Mouse (Mus musculus) urinary bladder, adult 18-20 months (tissue): ENCODE data around the gene Lrp6.

Experiments used
- DNase-seq, 2 experiments: peaks; one replicate each; pipeline ENCODE4 v3.0.0; 2022; ENCODE audit warnings: low spot score in 2 of 2, mixed read lengths in 2 of 2

Gene Lrp6

DNA sequence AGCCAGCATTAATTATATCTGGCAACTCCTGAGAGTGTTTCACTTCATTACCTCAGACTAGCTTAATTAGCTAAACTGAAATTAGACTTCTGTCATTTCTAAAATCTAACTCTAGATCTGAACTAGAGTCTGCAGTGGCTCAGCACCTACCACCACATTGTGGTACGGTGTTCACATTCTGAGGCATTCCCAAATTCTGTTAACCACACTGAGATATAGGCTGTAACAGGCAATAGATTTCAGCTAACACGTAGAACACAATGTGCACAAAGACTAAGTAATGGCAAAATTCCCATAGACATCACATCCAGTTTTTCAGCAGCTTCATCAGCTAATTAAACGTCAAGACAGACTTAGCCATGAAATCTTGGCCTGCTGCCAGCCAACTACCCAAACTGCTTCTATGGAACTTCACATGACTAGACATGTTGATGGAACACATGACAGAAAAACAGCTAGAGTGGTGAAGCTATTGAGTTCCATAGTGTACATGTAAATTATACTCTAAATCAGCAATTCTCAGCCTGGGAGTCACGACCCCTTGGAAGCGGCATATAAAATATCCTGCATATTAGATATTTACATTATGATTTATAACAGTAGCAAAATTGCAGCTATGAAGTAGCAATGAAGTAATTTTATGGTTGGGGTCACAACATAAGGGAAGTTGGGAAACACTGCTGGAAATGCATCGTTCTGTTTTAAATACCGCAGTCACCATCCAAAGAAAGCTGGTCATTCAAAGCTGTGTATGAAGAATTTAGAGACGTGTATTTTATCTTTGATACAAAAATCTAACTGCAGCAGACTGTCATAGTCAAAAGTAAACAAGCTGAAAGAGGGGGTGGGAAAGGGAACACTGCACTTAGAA, 71.7 kb downstream of the Lrp6 start:
- DNase-seq: peak in 1 of 2 experiments; percentile 39

DNA sequence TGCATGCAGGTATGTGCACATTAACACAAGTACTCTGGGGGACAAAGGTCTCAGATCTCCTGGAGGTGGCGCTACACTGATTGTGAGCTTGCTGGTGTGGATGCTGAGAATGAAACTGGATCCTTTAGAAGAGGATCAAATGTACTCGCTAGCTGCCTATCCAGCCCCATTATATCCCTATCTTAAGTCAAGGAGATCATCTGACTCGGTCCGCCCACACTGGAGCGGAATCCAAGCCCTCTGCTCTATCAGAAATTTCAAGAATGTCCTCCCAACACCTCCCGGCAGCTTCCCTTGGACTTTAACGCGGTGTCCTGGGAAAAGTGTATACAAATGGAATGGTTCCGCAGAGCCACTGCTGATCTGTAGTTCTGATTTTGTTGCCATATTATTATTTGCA, 77.1 kb downstream of the Lrp6 start:
- no peak for DNase-seq

DNA sequence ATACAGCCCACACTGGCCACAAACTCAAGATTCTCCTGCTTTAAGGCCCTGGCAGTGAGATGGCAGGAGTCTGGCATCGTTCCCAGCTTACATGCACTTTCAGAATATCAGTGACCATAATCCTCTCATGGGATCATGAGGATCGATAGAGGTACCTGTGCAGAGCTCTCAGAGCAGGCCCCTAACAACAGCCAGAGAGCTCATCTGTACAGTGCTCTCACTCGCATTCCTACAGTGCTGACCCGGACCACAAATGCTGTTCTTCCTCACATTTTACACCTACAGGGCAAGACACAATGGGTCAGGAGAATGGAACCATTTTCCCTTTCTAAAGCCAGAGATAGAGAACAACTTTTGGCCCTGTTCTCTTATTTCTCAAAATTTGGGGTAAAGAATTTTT, 77.6 kb downstream of the Lrp6 start:
- no peak for DNase-seq

DNA sequence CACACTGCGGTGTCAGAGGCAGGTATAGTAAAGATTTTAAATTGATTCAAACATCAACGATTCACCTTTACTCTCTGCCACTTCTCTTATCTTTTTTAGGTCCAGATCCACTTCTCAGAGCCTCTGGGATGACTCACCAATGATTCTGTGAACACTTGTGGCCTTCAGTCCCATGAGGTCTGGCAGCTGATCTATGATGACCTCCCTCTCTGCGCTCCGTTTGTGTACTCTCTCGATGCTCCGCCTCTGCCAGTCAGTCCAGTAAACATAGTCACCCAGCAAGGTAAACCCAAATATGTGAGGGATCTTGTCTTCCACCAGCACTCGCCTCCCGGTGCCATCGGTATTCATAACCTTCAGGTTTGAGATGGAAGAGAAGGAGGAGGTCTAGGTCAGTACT, 80.4 kb downstream of the Lrp6 start:
- DNase-seq: no peak

DNA sequence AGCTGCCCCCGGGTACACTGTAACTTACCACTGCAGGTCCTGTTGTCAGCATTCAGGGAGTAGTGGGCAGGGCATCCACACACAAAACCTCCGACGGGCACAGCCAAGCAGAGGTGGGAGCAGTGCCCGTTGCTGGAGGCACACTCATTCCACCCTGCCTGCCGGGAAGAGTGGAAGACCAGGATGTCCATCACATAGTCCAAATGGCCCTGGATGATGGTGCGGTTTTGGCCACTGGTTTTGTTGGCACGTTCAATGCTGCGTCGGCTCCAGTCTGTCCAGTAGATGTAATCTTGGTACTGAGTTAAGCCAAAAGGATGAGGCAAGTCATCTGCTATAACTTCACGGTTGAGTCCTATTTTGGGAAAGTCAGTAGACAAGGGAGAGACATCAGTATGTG, 87.3 kb downstream of the Lrp6 start:
- DNase-seq: no peak

DNA sequence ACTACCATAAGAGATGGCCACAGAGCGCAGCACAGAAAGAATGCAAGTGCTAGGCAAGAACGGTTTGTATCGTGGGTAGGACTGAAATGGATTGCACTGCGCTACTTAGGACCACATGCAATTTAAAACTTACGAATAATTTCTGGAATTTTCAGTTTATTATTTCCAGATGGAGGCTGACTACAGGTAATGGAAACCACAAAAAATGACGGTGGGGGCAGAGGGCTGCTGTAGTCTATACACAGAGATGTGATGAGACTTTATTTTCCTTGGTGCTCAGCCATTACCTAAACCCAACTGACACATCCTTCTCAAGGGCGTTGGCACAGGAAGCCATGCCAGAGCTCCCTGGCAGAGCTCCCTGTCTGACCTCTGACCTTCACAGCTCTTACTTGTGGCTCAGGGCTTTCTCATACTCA, 93.6 kb downstream of the Lrp6 start:
- no peak for DNase-seq

DNA sequence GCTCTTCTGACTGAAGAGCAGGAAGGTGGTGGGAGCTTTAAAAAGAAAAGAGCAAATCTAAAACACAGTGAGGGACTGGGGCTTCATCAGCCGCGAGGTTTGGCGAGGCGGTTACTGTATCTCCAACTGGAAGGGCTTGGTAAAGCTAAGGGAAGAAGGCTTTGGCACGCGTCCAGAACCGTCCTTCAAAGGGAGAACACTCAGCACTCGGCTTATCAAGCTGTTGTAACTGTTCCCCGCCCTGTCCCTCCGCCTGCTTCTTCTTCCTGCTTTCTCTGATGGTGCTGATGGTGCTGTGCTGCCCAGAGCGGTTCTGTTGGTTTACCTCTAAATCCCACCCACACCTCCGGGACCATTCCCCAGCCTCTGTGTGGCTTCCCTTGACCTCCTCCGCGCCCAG, 95.9 kb downstream of the Lrp6 start:
- DNase-seq: peak in 1 of 2 experiments; percentile 47

DNA sequence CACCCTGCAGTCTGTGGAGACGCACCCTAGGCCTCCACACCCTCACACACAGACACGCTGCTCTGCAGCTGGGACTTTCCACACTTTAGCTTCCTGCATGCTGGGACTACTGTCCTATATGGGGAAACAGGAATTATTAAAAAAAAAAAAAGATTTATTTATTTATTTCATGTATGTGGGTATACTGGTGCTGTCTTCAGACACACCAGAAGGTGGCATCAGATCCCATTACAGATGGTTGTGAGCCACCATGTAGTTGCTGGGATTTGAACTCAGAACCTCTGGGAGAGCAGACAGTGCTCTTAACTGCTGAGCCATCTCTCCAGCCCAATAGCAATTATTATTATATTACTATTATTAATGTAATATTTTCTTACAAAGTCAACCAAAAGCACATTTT, 97.5 kb downstream of the Lrp6 start:
- no peak for DNase-seq

DNA sequence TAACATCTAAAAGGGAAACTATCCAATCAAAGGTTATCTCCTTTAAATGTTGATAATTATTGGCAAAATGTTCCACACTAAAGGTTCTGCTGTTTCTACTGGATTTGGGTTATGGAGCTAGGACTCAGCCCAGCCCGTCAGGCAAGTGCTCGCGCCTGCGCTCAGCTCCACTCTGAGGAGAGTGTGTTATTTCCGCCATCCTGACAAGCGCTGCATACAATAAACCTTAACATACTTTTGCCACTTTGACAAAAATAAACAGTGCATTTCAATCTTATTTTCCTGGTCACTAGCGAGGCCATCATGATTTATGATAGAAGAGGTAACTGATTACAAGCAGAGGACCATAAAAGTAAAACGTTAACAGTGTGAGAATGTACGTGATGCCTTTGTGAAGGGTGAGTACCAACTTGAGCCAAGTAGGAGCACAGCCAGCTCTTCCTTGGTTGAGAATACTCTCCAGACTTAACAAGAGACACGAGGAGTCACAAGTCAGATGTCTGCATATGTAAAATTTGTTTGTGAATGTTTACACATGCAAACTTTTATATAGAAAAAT, 100.0 kb downstream of the Lrp6 start:
- no peak for DNase-seq

DNA sequence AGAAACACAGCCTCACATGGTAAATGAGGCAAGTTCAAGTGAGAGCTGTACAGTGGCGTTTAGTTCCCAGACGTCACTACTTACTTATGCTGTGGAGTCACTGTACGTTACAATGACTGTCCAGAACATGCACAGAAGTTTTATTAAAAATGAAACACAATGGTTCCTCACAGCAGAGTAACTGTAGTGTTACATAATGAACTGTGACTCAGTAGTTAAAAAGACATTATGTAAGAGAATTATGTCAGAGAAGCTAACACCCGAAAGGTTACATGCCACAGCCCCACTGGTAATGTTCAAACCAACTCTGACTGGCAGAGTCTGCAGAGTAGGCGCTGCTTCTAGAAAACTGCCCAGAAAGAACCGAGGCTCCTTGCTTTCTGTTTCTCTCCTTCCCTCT, 105.6 kb downstream of the Lrp6 start:
- DNase-seq: no peak

DNA sequence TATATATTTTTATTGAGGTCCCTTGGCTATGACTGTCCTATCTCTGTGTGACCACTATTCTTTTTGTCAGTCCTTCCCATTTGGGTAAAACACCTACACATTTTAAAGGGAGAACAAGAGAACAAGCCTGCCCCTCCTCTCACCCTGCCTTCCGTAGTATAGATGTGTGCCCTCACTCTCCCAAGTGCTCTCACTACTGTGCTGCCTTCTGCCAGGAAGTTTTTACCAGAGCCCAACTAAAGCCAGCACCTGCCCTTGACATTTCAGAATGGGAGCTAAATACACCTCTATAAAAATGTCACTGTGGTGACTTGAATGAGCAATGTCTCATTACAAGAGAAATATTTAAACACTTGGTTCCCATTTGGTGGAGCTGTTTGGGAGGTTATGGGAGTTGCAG, 108.4 kb downstream of the Lrp6 start:
- no peak for DNase-seq

DNA sequence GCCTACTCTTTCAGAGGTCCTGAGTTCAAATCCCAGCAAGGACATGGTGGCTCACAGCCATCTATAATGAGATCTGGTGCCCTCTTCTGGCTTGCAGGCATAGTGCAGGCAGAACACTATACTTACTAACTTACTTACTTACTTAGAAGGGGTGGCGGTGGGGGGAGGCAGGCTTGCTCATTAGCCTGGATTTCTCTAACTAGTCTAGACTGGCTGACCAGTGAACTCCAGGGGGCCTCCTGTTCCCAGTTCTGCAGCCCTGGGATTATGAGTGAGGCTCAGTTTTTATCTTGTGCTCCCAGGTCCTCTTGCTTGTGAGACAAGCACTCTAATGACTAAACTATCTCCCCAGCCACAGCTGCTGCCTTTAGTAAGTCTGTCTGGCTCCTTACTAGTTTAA, 112.7 kb downstream of the Lrp6 start:
- DNase-seq: no peak

DNA sequence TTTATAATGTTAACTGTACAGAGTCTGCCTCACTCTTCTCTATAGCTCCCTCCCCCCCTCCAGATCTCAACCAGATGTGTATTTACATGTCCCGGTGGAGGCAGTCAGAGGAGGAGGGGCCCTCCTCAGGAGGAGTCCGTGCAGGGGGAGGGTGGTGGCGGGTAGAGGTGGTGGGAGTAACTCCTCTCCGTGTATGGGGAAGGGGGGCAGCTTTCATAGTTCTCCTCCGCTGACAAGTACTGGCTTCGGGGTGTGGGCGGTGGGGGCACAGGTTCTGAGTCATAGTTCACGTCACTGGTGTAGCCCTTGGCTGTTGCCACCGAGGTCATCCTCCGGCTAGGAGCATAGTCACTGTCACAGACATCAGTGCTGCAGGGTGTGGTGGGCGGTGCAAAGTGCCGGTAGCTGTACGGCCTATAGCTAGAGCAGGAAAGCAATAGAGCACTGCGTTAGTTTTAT, 116.1 kb downstream of the Lrp6 start:
- peak in 1 of 2 experiments; percentile 27 for DNase-seq

DNA sequence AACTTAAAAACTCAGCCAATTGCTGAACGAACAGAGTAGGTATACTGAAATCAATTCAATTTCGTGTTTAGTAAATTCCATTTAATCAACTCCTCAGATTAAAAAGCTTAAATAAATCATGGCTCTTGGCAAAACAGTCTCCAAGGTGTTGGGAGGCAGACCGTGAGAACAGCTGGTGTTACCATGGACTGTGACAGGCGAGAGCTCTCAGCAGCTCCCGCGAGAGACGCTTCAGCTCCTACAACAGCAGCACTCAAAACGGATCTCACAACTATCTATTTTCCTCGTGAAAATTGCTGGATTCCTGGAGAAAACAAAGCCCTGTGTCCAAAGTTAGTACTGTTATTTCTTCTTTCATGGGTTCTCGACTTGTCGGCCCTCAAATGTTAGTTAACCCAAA, 116.8 kb downstream of the Lrp6 start:
- DNase-seq: no peak

DNA sequence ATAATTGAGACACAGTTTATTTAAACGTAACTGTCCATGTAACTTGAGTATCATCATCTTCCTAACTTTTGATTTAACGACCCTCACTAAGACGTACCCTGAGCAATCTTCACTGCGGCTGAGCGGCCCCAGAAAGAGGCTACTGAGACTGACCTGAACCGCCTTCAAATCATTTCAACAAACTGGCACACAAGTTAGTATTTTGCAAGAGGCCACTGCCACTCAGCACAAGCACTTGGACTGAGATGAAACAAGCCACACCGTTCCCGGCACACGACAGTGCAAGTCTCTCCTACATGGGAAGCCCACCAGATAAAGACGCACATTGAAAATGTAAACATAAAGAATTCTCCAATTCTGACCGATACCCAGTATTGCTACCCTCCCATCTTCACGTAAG, 118.3 kb downstream of the Lrp6 start:
- no peak for DNase-seq

DNA sequence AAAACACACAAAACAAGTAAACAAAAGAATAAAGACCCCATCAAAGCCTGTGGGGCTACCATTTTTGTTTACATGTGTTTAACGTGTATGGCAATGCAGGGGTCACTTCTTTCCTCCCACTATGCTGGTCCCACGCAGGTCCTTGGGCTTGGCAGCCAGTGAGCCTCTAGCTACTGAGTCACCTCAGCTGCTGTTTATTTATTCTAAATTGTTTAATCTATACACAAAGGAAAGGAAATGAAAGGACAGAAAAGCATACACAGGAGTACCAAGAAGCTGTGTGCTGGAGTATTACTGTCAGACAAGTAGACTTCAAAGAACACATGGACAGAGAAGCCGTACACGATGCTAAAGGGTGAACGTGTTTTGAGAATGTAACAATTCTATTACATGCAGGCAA, 122.8 kb downstream of the Lrp6 start:
- no peak for DNase-seq

DNA sequence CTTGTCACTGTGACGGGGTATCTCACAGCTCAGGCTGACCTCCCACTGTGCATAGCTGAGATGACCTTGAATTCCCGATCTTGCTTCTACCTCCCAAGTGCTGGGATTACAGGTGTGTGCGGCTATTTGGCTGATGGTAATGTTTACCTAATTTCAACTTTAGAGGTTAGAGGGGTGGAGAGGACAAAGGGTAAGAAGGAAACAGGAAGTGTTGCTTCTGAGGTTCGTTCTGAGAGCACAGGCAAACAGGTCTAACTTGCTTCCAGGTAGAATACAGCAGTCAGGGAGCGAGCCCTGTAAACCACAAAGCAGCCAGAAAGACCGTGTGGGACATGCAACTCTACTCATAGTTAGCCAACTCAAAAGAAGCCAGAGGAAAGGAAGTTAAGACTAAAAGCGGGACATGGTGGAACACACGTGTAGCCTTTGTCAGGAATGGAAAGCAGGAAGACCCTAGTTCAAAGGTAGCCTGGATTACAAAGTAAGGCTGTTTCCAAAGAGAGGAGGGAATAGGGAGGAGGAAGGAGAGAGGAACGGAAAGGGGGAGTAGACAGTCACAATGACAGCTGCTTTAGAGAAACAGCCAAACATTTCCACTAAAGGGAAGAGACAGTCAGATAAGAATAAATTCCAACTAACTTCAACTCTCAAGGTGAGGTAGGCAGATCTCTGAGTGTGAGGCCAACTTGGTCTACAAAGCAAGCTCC, 123.4 kb downstream of the Lrp6 start:
- peak in 1 of 2 experiments; percentile 57 for DNase-seq

DNA sequence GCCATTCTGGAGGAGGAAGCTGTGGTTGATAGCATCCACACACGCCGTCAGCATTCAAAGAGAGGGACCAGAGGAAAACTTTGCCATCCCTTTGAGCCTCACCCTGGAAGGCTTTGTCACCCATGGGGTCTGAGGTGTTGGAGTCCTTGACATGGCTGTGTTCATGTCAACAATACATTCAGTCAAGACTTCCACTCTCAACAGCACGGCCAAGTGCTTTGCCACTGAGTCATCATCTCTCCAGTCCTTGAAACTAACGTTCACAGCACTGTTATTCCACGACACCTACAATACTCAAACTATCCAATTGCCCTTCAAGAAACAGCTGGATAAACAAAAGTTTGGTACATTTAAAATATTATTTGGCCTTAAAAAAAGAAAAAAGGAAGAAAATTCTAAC, 124.5 kb downstream of the Lrp6 start:
- no peak for DNase-seq

DNA sequence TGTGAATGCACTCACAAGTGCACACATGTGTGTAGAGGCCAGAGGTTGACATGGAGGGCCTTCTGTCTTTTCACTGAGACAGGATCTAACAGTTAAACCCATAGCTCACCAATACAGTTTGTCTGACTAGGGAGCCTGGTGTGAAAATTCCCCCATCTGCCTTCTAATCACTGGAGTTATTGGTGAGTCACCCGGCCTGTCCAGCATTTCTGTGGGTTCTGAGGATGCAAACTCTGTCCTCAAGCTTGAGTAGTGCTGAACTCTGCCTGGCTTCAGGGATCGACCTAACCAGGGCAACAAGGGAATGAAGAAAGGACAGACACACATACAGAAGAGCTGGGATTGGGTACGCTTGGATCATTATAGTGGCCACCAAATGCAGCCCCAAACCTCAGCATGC, 125.0 kb downstream of the Lrp6 start:
- no peak for DNase-seq

DNA sequence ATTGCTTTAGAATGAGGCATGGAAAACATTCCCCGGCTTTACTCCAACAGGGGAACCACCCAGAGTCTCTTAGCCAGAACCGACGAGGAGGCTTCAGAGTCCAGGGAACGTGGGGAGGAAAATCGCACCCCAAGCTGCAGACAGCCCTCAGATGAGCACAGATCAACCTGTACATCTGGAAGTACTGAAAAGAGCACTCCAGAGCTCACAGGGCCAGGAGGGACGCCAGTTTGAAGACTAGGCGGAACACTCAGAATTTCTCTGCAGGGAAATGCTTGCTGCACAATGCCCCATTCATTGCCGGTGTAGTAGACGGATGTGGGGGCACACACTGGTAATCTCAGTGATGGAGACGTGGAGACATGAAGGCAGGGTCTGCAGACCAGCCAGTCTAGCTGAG, 126.7 kb downstream of the Lrp6 start:
- DNase-seq: no peak

DNA sequence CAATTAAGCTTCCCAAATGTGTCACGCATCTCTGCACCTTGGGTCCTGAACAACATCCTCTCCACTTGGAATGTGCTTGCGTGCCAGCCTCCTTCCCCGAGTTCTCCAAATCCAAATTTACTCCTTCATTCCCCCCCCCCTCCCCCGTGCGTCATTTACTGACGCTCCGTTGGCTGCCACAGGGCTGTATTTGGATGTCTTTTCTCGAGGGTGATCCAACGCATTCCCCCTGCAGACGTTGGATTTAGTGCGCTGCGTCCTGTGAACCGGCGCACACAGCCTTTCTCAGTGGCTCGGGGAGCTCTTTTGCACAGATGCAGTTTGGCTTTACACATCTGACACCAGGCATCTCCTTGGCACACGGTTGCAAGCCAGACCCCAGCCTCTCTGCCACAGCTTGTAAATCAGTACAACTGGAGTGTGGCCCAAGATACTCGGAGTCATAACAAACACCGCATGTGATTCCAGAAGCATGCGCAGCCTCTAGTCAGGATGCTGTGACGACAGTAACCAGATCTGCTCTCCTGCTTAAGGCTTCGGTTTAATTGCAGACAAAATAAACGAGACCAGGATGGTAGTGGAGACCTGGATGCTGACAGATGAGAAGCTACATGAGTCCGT, 127.3 kb downstream of the Lrp6 start:
- peak in 1 of 2 experiments; percentile 44 for DNase-seq

DNA sequence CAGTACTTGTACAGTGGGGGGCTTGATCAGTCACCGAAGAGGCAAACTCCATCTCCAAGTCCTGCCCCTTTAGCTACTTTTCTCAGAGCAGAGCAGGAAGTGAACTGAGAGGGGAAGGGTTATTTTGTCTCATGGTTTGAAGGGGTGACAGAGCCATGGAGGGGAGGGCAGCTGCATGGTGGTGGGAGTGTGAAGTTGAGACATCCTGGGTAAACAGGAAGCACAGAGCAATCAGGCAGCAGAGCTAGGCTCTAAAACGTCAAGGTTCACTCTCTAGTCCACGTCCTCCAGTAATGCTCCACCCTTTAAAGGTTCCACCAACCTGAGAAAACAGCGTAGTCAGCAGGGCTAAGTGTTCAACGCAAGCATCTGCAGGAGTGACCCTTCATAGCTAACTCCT, 129.8 kb downstream of the Lrp6 start:
- DNase-seq: no peak
